Mouse (Mus musculus): Measurements from ENCODE around the gene Pnpla1. TPM values are rescaled to one million over a fixed set of nuclear protein-coding genes. Genes with fewer than 3 reads are reported as not detected.

Gene Pnpla1
- polyA plus RNA-seq, 1 experiment from 2014 or later = 0.05 TPM

GRCm38 (mm10) chr17:28875316-28875715 is 17.1 kb downstream of the Pnpla1 start:
- H3K4me1 ChIP-seq = peaks cover 12% of the 10 kb centered on the region
- no peak overlapping the region for H3K4me3 ChIP-seq
- 39% methylated on average over 8 of the region's 8 CpGs for WGBS
- H3K27me3 ChIP-seq (replicated peaks) = no peaks in the 10 kb centered on the region; the same call in 1 of the 2 replicates
- H3K9ac ChIP-seq = no peak overlapping the region
- H3K27ac ChIP-seq = no peak overlapping the region
- H3K36me3 ChIP-seq (replicated peaks) = no peaks in the 10 kb centered on the region
- ATAC-seq (replicated peaks) = no peak
- H3K4me2 ChIP-seq = no peak overlapping the region
- H3K9me3 ChIP-seq = no peaks in the 10 kb centered on the region

DNA sequence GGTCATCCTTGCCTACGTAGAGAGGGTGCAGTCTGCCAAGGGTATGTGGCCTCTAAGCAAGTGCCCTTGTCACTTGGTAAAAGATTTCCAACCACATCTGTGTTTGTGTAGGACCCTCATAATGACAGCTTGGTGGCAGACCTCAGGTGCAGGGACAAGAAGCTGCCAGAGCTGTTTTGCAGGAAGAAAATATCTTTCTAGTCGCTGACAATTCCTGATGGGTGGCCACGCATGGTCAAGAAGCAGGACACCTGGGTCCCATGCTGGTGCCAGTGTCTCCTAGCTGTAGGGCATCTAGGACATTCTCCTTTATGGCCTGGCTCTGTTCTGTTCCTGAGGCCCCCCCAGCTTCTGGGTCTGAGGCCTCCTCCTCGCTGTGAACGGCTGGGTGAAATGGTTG is 18.1 kb downstream of the Pnpla1 start:
- Histone ChIP-seq H3K27ac (no peak overlapping the region), H3K27me3 (replicated peaks) (no peaks in the 10 kb centered on the region; the same call in 1 of the 2 replicates), H3K9me3 (no peaks in the 10 kb centered on the region), H3K4me3 (no peak overlapping the region), H3K4me1 (peaks cover 10% of the 10 kb centered on the region), H3K9ac (no peak overlapping the region), H3K36me3 (replicated peaks) (no peaks in the 10 kb centered on the region), H3K4me2 (no peak overlapping the region)
- 70% methylated on average over 5 of the region's 5 CpGs for WGBS
- ATAC-seq (replicated peaks) = no peak

- Histone ChIP-seq H3K27me3 (replicated peaks) (no peaks in the 10 kb centered on the region; the same call in 1 of the 2 replicates), H3K4me1 (peaks cover 10% of the 10 kb centered on the region), H3K9me3 (no peaks in the 10 kb centered on the region), H3K4me2 (no peak overlapping the region), H3K36me3 (replicated peaks) (no peaks in the 10 kb centered on the region), H3K9ac (no peak overlapping the region), H3K4me3 (no peak overlapping the region), H3K27ac (no peak overlapping the region)
- ATAC-seq (replicated peaks) = no peak
- 18% methylated on average over 19 of the region's 19 CpGs for WGBS
These were observed 18.6 kb downstream of the Pnpla1 start for GRCm38 (mm10) chr17:28876821-28877220.

- peak; percentile 29 for ATAC-seq (replicated peaks)
- Histone ChIP-seq H3K27ac (no peak overlapping the region), H3K4me3 (no peak overlapping the region), H3K36me3 (replicated peaks) (no peaks in the 10 kb centered on the region), H3K9me3 (no peaks in the 10 kb centered on the region), H3K27me3 (replicated peaks) (no peaks in the 10 kb centered on the region; the same call in 1 of the 2 replicates), H3K4me1 (peaks cover 16% of the 10 kb centered on the region), H3K4me2 (peak overlapping the region; percentile 37), H3K9ac (no peak overlapping the region)
- WGBS = 4% methylated on average over 18 of the region's 18 CpGs
These were observed 21.8 kb downstream of the Pnpla1 start for GRCm38 (mm10) chr17:28879931-28880391.

DNA sequence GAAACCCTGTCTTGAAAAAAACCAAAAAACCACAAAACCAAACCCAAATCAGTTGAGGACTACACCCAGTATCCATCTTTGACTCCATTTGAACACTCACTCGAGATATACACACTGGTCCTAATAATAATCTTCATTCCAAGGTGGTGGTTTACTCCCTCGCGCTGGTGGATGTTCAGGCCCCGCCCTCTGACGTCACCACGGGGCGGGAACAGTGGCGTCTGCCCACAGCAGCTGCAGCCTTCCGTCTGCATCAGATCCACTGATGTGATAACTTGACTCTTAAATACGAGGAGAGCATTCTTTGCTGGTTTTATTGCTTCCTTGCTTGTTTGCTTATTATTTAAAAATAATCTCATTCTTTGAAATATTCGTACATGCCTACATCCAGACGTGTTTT is 24.1 kb downstream of the Pnpla1 start:
- Histone ChIP-seq H3K4me1 (peaks cover 12% of the 10 kb centered on the region), H3K4me3 (peak overlapping the region; percentile 21; the same call in 1 of the 2 replicates), H3K9me3 (no peaks in the 10 kb centered on the region), H3K9ac (no peak overlapping the region), H3K27me3 (replicated peaks) (no peaks in the 10 kb centered on the region), H3K27ac (no peak overlapping the region), H3K36me3 (replicated peaks) (no peaks in the 10 kb centered on the region), H3K4me2 (peak overlapping the region; percentile 37)
- ATAC-seq (replicated peaks) = peak; percentile 67; the same call in 1 of the 2 replicates
- WGBS = 6% methylated on average over 12 of the region's 12 CpGs

DNA sequence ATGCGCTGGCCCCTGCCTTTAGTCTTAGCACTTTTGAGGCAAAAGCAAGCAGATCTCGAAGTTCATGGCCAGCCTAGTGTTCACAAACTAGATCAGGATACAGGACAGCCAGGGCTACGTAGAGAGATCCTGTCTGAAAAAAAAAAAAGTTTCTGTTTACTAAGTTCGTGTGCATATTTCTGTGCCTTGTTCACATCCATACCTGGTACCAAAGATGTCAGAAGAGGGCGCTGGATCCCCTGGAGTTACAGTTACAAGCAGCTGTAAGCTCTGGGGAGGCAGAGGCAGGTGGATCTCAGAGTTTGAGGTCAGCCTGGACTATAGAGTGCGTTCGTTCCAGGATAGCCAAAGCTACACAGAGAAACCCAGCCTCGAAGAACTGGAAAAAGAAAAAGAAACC is 24.6 kb downstream of the Pnpla1 start:
- Histone ChIP-seq H3K9me3 (no peaks in the 10 kb centered on the region), H3K36me3 (replicated peaks) (no peaks in the 10 kb centered on the region), H3K4me3 (0 out of 2 replicates have a peak overlapping the region, but pooled peaks have one; percentile 21), H3K4me2 (peak overlapping the region; percentile 37; the same call in 1 of the 2 replicates), H3K27me3 (replicated peaks) (no peaks in the 10 kb centered on the region), H3K4me1 (peaks cover 12% of the 10 kb centered on the region), H3K27ac (no peak overlapping the region), H3K9ac (no peak overlapping the region)
- WGBS = 61% methylated on average over 8 of the region's 8 CpGs
- ATAC-seq (replicated peaks) = no peak

DNA sequence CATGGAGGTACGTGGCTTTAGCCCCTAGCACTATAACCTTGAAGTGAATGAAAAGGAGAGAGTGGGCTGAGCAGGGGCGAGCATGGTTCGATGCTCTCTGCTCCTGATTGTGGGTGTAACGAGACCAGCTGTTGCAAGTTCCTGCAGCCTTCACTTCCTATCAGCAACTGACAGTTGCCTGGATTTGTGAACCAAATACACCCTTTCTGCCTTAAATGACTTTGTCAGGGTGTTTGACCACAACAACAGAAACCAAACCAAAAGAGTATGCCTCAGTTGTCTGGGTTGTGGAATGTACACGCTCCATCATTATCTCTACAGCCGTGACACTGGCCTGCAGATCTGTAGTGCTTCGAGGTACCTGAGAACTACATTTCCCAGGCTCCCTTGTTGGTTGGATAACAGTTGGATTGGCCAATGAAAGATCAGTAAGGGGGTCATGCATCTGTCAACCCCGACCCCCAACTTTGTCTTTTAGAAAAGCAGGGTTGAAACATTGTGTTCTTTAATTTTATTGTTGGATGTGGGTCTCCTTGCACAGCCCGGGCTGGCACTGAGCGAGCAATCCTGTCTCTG is 25.8 kb downstream of the Pnpla1 start:
- H3K4me1 ChIP-seq = peaks cover 12% of the 10 kb centered on the region
- no peak overlapping the region for H3K27ac ChIP-seq
- no peak overlapping the region for H3K4me3 ChIP-seq
- no peak overlapping the region for H3K9ac ChIP-seq
- no peaks in the 10 kb centered on the region for H3K36me3 ChIP-seq (replicated peaks)
- no peak overlapping the region for H3K4me2 ChIP-seq
- ATAC-seq (replicated peaks) = no peak
- no peaks in the 10 kb centered on the region for H3K27me3 ChIP-seq (replicated peaks)
- 70% methylated on average over 10 of the region's 10 CpGs for WGBS
- no peaks in the 10 kb centered on the region for H3K9me3 ChIP-seq

DNA sequence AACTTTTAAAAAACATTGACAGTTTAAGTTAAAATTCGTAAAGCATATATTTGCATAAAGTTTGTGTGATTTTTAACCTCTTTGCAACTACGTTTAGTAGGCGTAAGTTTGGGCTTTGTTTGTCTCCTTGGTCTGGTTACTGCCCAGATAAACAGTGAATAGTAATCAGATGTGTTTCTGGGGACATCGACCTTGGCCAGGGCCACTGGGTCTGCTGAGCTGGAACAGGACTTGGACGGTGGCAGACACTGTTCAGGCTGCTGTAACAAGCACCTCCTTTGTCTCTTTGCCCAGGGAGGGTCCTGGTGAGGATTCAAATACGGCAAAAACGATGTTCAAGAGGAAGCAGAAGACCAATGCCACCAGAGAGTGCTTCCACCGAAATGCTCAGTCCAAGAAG is 27.0 kb downstream of the Pnpla1 start:
- Histone ChIP-seq H3K27me3 (replicated peaks) (no peaks in the 10 kb centered on the region), H3K4me2 (no peak overlapping the region), H3K9ac (no peak overlapping the region), H3K27ac (no peak overlapping the region), H3K36me3 (replicated peaks) (no peaks in the 10 kb centered on the region), H3K4me1 (peaks cover 7% of the 10 kb centered on the region), H3K9me3 (no peaks in the 10 kb centered on the region), H3K4me3 (no peak overlapping the region)
- ATAC-seq (replicated peaks) = no peak
- 88% methylated on average over 8 of the region's 8 CpGs for WGBS

GRCm38 (mm10) chr17:28886266-28886665 is 28.1 kb downstream of the Pnpla1 start:
- 0 out of 2 replicates have a peak, but pooled peaks cover 6% of the 10 kb centered on the region for H3K4me1 ChIP-seq
- H3K36me3 ChIP-seq (replicated peaks) = no peaks in the 10 kb centered on the region
- WGBS = 80% methylated on average over 8 of the region's 8 CpGs
- H3K9ac ChIP-seq = no peak overlapping the region
- no peaks in the 10 kb centered on the region for H3K9me3 ChIP-seq
- no peak overlapping the region for H3K4me3 ChIP-seq
- H3K4me2 ChIP-seq = no peak overlapping the region
- H3K27ac ChIP-seq = no peak overlapping the region
- no peak for ATAC-seq (replicated peaks)
- H3K27me3 ChIP-seq (replicated peaks) = no peaks in the 10 kb centered on the region

DNA sequence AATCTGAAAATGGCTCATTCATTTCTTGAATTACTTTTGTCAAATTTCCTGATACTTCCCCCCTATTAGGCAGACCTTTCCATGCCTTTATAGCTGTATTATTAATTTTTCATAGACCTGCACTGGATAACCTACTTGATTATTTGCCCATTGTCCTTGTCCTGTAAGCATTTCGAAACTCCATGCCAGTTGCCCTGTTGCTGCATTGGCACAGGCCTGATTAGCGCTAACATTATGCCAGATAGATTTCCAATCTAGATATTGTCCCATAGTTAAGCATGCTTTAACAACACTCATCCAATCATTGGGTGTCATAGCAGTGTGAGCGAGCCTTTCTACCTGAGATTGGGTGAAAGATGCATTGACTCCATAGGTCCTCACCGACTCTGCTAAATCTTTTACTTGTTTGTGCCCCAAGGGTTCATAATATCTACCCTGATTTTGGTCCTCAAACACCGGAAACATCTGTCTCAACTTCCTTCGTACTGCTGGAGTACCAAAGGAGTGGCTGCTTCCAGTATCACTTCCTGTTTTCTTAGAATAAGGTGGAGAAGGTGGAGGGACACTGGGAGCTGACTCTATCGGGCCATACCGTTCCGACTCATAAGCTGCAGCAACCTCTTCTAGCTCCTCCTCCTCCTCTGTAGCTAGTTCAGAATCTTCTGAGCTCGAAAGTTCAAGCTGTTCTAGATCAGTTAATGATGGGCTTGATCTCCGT is 36.0 kb downstream of the Pnpla1 start:
- H3K9me3 ChIP-seq = no peaks in the 10 kb centered on the region
- no peak for ATAC-seq (replicated peaks)
- 88% methylated on average over 11 of the region's 11 CpGs for WGBS
- no peaks in the 10 kb centered on the region for H3K27me3 ChIP-seq (replicated peaks)
- H3K9ac ChIP-seq = no peak overlapping the region
- no peak overlapping the region for H3K4me3 ChIP-seq
- peaks cover 5% of the 10 kb centered on the region; the same call in 1 of the 2 replicates for H3K4me1 ChIP-seq
- no peak overlapping the region for H3K27ac ChIP-seq
- H3K4me2 ChIP-seq = no peak overlapping the region
- no peaks in the 10 kb centered on the region for H3K36me3 ChIP-seq (replicated peaks)

- no peaks in the 10 kb centered on the region for H3K9me3 ChIP-seq
- no peak for ATAC-seq (replicated peaks)
- H3K27me3 ChIP-seq (replicated peaks) = no peaks in the 10 kb centered on the region
- H3K4me2 ChIP-seq = no peak overlapping the region
- H3K4me1 ChIP-seq = peaks cover 5% of the 10 kb centered on the region; the same call in 1 of the 2 replicates
- no peak overlapping the region for H3K9ac ChIP-seq
- H3K27ac ChIP-seq = no peak overlapping the region
- no peak overlapping the region for H3K4me3 ChIP-seq
- no peaks in the 10 kb centered on the region for H3K36me3 ChIP-seq (replicated peaks)
- 96% methylated on average over 21 of the region's 21 CpGs for WGBS
These were observed 37.1 kb downstream of the Pnpla1 start for GRCm38 (mm10) chr17:28895217-28895875.

GRCm38 (mm10) chr17:28896095-28896780 is 38.0 kb downstream of the Pnpla1 start:
- Histone ChIP-seq H3K4me2 (no peak overlapping the region), H3K9me3 (no peaks in the 10 kb centered on the region), H3K27ac (no peak overlapping the region), H3K4me1 (peaks cover 5% of the 10 kb centered on the region; the same call in 1 of the 2 replicates), H3K9ac (no peak overlapping the region), H3K36me3 (replicated peaks) (no peaks in the 10 kb centered on the region), H3K4me3 (no peak overlapping the region), H3K27me3 (replicated peaks) (no peaks in the 10 kb centered on the region)
- no peak for ATAC-seq (replicated peaks)
- 92% methylated on average over 11 of the region's 11 CpGs for whole genome bisulfite sequencing

Measured in midbrain, embryonic 15.5 days (tissue).